Mouse (Mus musculus) kidney, embryonic 16.5 days (tissue): Measurements from ENCODE around the gene Sfxn1. TPM values are rescaled to one million over a fixed set of nuclear protein-coding genes. Genes with fewer than 3 reads are reported as not detected.

ENCODE experiments used
- ATAC-seq: fragments of 200-750 bp; cut with Nextera tagmentation; 2 replicates; pipeline ENCODE4 v1.8.0; 2017; ENCODE audit warnings: moderate TSS enrichment; ENCODE audit not compliant: low FRiP score, low TSS enrichment
- H3K27ac ChIP-seq: fragments of 300-500 bp; sonication (generic); 2 replicates; pipeline ENCODE4 v1.5.1; 2014; ENCODE audit warnings: low read length
- H3K27me3 ChIP-seq: fragments of 300-500 bp; sonication (generic); 2 replicates; pipeline ENCODE4 v1.6.1; 2014; ENCODE audit warnings: low read length, control low read depth, mixed read lengths; ENCODE audit not compliant: insufficient read depth
- H3K36me3 ChIP-seq: fragments of 300-500 bp; sonication (generic); 2 replicates; pipeline ENCODE4 v1.6.1; 2014; ENCODE audit warnings: low read length, control low read depth, mixed read lengths; ENCODE audit not compliant: insufficient read depth
- H3K4me1 ChIP-seq: fragments of 300-500 bp; sonication (generic); 2 replicates; pipeline ENCODE4 v1.6.1; 2014; ENCODE audit warnings: low read length, control low read depth, mixed read lengths; ENCODE audit not compliant: insufficient read depth
- H3K4me2 ChIP-seq: fragments of 300-500 bp; sonication (generic); replicated peaks from 2 replicates; pipeline ENCODE4 v1.6.1; 2014; ENCODE audit warnings: low read depth, low read length
- H3K4me3 ChIP-seq: fragments of 300-500 bp; sonication (generic); 2 replicates; pipeline ENCODE4 v1.5.1; 2014; ENCODE audit warnings: mild to moderate bottlenecking, low read length
- H3K9ac ChIP-seq: fragments of 300-500 bp; sonication (generic); replicated peaks from 2 replicates; pipeline ENCODE4 v1.6.1; 2014; ENCODE audit warnings: low read length
- H3K9me3 ChIP-seq: fragments of 300-500 bp; sonication (generic); 2 replicates; pipeline ENCODE4 v1.6.1; 2016; ENCODE audit warnings: low read length, control low read depth
- WGBS: fragments of 180-500 bp; shearing (Covaris S2); extraction: QIAGEN DNeasy Blood & Tissue Kit; methylation state at CpG from one replicate; pipeline ENCODE4 v1.1.7; 2014; 5-methylcytosine and 5-hydroxymethylcytosine counted together
- polyA plus RNA-seq: library from polyadenylated mRNA; unstranded; fragments of >200 nt; fragmentation: Nextera tagmentation; extraction: Ambion mirVana; gene quantifications from 2 replicates; pipeline ENCODE4 v1.2.1, GENCODE M21; 2015

Sfxn1 gene
- polyA plus RNA-seq, 1 experiment from 2014 or later, result 103 TPM

- H3K9ac ChIP-seq, result no peak overlapping the region
- H3K4me1 ChIP-seq, result no peaks in the 10 kb centered on the region
- no peaks in the 10 kb centered on the region for H3K27me3 ChIP-seq
- H3K4me2 ChIP-seq, result no peak overlapping the region
- H3K36me3 ChIP-seq, result no peaks in the 10 kb centered on the region
- no peak for ATAC-seq
- H3K4me3 ChIP-seq, result no peak overlapping the region
- H3K27ac ChIP-seq, result no peak overlapping the region
- H3K9me3 ChIP-seq, result no peaks in the 10 kb centered on the region
- WGBS, result 54% methylated on average over 7 of the region's 7 CpGs
Observed at GRCm38 (mm10) chr13:54152911-54153310, 81.2 kb downstream of the Sfxn1 start.

- 14% methylated on average over 9 of the region's 9 CpGs for WGBS
Observed at GRCm38 (mm10) chr13:54153672-54154218, 82.1 kb downstream of the Sfxn1 start.

GRCm38 (mm10) chr13:54155822-54156221 is 84.2 kb downstream of the Sfxn1 start:
- no peak for ATAC-seq

More at GRCm38 (mm10) chr13:54153672-54154218, 82.1 kb downstream of the Sfxn1 start:
- Histone ChIP-seq H3K4me3 (no peak overlapping the region), H3K36me3 (no peaks in the 10 kb centered on the region), H3K27ac (no peak overlapping the region), H3K9ac (no peak overlapping the region), H3K4me2 (no peak overlapping the region), H3K9me3 (no peaks in the 10 kb centered on the region), H3K27me3 (no peaks in the 10 kb centered on the region), H3K4me1 (no peaks in the 10 kb centered on the region)
- no peak for ATAC-seq

More at GRCm38 (mm10) chr13:54155822-54156221, 84.2 kb downstream of the Sfxn1 start:
- H3K4me3 ChIP-seq, result no peak overlapping the region
- H3K4me2 ChIP-seq, result no peak overlapping the region
- H3K4me1 ChIP-seq, result no peaks in the 10 kb centered on the region
- no peaks in the 10 kb centered on the region for H3K9me3 ChIP-seq
- no peaks in the 10 kb centered on the region for H3K36me3 ChIP-seq
- no peak overlapping the region for H3K27ac ChIP-seq
- H3K9ac ChIP-seq, result no peak overlapping the region
- H3K27me3 ChIP-seq, result no peaks in the 10 kb centered on the region
- WGBS, result 86% methylated on average over 2 of the region's 2 CpGs

Other genes starting within 250 kb of the Sfxn1 start
- 0.39 and 0.50 TPM in 2 replicates for gene Drd1, start 16.2 kb upstream of the Sfxn1 start, polyA plus RNA-seq
- gene Hrh2, start 120.3 kb downstream of the Sfxn1 start, polyA plus RNA-seq, result 0.06 TPM in 1 of 2 replicates, not detected in the other